Mouse (Mus musculus): ENCODE measurements around the gene Borcs5.

DNA sequence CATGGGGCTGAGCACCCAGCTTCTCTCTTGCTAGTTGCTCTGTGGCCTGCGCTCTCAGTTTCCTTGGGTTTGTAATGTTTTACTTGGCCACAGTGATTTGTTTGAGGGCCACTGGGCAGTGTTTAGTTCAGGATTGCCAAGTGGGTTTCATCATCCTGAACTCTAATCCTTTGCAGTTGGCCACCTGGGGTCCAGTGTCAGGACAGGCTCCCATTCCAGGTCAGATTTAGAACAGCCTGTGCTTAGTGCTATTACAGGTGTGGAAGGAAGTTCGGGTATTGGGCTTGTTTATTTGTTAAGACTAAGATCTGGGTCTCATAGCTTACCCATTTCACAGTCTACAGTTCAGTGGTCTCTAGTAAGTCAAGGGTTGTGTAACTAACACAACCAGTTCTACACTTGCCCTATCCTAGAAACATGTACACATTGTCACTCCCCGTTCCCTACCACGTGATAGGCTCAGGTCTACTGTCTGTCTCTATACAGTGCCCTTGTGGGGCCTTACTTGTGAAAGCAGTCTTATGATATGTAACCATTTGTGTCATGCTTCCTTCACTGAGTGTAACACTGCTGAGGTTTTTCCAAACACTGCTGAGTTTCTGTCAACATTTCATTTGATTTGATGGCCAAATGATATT is 63.9 kb downstream of the Borcs5 start:
- TF ChIP-seq CTCF (IDR thresholded peaks at IDR 0.05; ENCODE audit: low read depth, low read length) (no peak), POLR2AphosphoS5 (IDR thresholded peaks at IDR 0.05; ENCODE audit: insufficient replicate concordance, low read depth, low read length) (no peak)

All from G1E (cell line).